Mouse (Mus musculus) layer of hippocampus, postnatal 10 days (tissue): ENCODE data around the gene Zdhhc17. TPM values are rescaled to one million over a fixed set of nuclear protein-coding genes. Genes with fewer than 3 reads are reported as not detected.
A peak's percentile ranks its signal among the peaks of the same experiment; 100 is the strongest.

Source experiments
- DNase-seq, 2 experiments: peaks; one replicate each; pipeline ENCODE4 v3.0.0; 2021; ENCODE audit warnings: low spot score in 2 of 2
- total RNA-seq, 2 experiments: library from RNA; stranded (reverse); gene quantifications; 2 replicates each; pipeline ENCODE4 v1.2.3; 2021

Zdhhc17 gene
- total RNA-seq, 2 experiments from 2014 or later, result 75.4 to 82.2 TPM

DNA sequence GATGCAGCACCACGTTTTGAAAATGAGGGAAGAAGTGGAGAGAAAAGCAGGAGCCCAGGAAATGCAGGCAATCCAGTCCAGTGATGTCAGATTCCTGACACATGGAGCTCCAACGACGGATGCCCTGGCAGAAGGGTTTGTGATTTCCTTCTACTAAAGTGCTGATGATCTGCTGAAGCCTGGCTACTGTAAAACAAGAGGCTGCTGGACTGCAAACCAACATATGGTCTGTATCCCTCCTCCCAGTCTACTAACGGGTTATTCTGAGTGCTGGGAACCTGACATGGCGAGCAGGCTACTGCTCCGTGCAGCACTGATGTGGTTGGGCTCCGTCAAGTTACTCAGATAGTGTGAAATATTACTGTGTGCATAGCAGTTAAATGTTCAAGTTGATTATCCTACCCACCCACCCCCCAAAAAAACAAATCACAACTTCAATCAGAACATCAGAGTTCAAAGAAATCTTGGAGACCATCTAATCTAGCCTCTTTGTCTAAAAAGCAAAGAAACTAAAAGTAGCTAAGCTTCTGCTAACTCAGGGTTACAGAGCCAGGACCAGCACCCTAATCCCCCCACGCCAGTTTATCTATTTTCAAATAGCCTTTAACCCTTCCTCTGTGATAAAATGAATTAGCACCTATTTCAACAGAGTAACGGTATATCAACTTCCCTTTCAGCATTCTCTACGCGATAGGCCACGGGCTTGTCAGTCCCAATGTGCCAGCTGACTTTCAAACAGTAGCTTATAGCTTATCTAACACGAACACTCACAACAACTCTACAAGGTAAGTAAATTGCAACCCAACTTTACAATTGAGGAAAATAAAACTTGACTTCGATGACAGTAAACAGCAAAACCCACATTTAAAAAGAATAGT is 4.1 kb downstream of the Zdhhc17 start:
- DNase-seq, result no peak

DNA sequence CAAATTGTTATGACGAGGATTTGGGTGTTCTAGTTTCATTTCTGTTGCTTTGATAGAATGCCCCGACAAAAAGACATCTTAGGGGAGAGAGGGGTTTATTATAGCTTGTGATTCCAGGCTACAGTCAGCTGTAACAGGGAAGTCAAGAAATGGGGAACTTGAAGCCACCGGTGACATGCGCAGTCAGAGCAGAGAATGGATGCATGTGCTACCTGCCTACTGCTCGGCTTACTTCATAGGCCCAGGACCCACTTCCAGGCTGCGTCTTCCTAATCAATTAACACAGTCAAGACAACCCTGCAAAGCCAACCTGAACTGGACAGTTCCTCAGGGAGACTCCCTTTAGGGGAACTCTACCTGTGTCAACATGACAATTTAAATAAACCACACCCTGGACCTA is 5.7 kb downstream of the Zdhhc17 start:
- DNase-seq, result no peak

DNA sequence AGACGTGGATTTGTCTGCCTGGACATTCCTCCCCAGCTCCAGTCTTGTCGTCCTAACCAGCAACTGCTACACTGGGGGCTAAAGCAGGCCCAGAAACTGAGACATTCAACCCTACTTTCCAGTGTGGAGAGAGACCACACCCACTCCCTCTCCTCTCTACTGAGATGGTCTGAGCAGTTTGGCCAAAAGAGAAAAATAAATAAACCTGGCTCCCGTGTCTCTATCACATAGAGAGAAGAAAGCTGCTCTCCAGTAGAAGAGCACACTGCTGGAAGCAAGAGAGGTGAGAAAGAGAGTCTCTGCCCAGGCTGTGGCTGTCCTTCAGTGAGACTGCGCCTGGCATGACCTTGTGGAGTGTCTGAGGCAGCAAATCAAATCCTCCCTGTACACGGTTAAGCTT is 10.7 kb downstream of the Zdhhc17 start:
- no peak for DNase-seq

DNA sequence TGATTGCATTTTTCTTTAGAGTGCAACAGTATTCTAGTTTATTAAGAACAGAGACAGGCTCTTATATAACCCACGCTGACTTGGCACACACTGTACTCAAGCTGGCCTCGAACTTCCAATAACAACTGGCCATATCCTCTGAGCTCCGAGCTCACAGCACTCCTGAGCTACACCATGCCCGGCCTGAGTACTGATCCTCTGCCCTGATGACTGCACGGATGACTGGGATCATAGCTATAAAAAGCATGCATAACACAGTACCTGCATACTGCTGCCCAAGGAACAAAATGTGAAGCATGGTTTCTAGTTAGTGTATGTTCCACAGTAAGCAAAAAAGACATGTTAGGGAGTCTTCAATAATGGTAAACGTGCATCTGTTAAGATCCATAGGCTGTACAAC is 12.8 kb downstream of the Zdhhc17 start:
- no peak for DNase-seq

DNA sequence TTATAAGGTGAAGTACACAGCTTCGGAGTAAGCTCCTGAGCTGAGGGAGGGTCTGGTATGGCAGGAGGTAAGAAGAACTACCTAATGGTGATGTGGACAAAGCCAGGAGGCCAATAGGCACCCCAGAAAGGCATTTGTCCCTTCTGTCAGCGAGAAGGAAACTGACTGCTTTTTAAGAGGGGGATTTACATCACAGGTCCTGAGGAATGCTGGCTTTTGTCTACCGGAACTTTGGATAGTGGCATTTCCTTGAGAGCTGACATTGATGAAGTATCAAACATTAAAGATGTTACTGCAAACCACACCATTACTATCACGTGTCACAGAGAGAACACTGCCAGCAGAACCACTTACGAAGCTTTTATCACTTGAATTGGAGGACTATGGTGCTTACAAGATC is 15.2 kb downstream of the Zdhhc17 start:
- DNase-seq, result no peak

DNA sequence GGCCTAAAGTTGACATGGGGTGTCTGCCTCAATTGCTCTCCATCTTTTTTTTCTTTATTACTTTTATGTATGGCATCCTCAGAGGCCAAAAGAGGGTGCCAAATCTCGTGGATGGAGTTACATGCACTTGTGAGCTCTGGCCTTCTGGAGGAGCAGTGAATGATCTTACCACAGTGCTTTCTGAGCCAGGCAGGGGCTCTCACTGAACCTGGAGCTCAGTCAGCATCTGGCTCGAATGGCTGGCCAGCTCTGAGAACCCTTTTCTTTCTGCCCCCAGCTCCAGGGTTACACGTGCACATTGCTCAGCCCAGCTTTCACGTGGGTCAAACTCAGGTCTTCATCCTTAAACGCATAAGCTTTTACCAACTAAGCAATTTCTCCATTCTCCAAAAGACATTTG is 16.7 kb downstream of the Zdhhc17 start:
- DNase-seq, result no peak

DNA sequence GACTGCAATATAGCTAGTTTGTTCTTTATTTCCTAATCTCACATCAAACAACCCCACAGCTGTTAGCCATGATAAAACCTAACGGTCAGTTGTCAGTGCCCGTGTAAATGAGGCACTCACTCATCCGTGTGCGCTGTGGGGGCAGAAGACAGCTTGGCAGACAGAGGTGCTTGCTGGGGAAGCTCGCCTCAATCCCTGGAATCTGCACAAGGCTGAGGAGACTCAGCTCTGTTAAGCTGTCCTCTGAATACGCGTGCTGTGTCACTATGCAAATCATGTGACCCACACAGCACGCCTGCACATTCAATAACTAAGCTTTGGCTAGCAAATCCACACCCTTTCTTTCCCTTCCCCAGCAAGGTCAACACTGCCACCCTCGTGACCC is 17.9 kb downstream of the Zdhhc17 start:
- DNase-seq, result no peak

DNA sequence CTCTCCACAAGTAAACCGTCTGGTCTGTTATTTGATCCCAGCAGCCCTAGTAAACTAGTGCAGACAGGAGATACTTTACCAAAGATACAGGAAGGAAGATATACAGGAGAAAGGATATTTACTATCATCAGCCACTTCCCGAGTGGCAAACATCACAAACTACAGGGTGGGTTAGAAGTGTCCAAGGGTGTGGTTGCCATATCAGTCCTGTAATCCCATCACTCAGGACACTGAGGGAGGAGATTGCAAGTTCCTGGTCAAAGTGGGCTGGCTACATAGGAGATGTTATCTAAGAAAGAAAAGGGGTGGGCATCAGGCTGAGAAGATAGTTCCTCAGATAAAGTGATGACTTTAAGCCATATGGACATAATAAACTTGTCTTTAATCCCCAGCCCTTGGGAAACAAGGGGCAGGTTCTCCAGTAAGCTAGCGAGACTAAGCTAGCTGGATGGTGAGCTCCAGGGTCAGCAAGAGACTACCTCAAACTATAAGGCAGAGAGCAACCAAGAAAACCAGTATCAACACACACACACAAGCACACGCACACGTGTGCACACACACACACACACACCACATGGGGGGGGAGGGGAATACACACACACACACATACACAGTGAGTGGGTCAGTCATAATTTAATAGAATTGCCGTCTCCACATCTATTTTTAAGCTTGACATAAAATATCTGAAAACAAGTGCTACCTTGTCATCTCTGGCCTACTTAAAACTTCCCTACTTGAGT is 18.5 kb downstream of the Zdhhc17 start:
- DNase-seq, result no peak

DNA sequence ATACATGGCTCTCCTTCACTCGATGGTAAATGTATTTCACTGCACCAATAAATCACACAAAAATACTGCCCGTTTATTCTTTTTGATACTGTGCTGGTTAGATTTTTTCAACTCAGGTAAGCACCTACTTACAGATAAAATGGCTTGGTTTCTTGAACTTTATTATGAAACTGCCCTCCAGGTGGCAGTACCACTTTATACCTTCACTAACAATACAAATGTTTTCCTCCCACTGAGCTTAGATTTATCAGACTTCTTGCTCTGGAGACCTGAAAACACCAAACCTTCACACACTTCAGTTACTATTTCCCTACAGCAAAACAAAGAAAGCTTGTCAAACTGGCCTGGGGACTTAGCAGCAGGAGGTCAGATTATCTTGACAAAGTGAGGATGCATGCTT is 20.2 kb downstream of the Zdhhc17 start:
- no peak for DNase-seq

DNA sequence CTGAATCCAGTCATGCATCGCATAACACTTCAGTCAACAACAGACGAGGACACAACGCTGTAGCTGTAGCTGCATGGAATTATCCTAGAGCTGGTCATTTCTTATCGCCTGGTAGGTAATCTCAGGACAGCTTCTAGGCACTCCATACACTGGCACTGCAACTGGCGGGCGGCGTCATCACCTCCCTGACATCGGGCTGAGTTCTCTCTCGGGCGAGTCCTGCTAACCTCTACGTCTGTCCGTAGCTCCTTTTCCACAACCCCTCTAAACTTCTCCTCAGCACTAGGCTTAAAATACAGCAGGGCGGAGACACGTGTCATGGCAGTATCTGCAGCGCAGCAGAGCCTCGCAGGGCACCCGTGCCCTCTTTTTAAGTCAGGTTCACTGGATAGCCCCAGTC is 23.3 kb downstream of the Zdhhc17 start:
- no peak for DNase-seq

DNA sequence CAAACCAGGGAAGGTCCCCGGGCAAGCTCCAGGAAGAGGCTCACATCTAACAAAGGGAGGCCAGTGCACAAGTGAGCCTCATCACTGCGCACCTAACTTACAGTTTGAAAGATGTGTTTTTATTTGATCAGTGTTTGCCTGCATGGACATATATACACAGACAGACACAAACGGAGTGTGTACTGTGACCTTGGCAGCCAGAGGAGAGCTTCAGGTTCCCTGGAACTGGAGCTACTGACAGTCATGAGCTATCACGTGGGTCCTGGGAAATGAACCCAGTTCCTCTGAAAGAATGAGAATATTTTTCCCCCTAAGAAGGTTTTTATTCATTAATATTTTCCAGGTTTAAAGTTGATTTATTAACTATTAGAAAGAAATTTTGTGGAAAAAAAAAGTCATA is 27.2 kb downstream of the Zdhhc17 start:
- no peak for DNase-seq

DNA sequence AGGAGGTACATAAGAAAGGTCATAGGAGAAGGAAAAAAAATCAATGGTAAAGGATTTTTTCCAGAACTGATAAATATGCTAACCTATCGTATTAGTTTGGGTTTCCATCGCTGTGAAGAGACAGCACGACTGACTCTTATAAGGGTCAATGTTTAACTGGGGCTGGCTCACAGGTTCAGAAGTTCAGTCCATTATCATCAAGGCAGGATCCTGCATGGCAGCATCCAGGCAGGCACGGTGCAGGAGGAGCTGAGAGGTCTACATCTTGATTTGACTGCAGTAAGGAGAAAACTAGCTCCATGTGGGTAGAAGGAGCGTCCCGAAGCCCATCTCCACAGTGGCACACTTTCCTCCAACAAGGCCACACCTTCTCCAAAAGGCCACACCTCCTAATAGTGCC is 29.5 kb downstream of the Zdhhc17 start:
- DNase-seq, result no peak

DNA sequence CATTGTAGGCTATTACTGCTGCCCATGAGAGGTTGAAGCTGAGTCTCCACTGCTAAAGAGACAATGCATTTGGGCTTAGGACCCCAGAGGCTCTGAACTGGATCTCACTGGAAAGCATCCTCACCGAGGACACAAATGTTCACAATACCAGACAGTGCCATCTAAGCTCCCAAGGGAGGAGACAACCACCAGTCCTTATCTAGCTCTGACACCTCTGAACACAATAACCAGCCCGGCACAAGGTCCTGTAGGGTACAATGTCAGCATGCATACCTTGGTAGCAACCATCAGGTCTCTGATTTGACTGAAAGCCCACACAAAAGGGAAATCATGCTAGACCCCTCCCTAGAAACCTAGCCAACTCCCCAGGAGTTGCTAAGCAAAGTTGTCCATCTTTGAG is 30.5 kb downstream of the Zdhhc17 start:
- DNase-seq, result no peak

DNA sequence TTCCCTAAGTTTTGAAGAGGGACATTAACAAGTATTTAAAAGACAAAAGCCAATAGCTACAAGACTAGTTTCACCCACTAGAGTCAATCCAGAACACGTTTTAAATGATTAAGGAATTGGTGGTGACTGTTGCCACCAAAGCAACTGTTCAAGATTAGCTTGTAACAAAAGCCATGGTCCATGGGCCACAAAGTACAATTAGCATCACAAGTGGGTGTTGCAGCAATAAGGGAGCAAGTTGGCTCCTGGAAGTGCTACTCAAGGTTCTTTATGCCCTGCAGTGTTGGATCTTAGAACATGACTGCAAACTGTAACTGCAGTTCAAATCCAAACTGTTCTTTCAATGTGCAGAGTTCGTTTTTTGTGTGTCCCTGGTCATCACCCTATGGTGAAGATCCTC is 32.6 kb downstream of the Zdhhc17 start:
- DNase-seq, result no peak

DNA sequence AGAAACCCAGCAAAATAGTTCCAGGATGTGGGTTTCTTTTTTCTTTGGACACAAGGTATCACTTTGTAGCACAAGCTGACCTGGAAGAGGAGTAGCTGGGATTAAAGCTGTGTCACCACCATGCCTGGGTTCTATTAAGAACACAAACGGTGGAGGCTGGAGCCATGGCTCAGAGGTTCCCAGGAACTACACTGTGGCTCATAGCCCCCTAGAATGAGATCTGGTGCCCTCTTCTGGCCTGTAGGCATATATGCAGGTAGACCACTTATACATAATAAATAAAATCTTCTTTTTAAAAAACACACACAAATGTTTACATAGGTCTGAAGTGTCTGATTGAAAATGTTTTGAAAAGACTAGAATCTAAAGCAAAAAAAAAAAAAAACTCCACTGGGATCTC is 33.9 kb downstream of the Zdhhc17 start:
- peak; percentile 18 to 51 for DNase-seq

DNA sequence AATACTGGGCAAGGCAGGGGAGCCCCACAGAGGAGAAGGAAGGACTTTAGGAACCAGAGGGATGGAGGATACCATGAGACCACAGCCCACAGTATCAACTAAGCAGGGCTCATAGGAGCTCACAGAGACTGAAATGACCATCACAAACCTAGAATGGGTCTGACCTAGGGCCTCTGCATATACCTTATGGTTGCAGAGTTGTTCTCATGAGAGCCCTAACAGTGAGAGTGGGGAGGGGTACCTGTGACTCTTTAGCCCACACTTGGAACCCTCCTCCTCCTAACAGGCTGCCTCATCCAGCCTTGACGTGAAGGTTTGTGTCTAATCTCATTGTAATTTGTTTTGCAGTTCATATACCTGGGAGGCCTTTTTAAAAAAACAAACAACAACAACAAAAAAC is 35.1 kb downstream of the Zdhhc17 start:
- DNase-seq, result no peak

DNA sequence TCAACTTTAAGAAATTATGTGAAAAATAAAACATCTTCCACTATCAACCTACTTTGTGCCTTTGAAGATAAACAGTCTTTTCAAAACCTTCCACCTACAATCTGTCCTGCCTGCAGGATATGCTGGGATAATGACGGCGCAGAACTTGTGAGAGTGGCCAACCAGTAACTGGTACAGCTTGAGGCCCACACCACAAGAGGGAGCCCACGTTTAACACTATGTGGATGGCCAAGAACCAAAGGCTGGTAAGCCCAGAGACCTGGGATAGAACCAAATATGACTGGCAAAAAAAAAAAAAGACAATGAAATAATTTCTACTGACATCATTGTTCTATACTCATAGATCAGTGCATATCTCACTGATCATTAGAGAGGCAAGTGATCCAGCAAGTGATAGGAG is 35.5 kb downstream of the Zdhhc17 start:
- DNase-seq, result peak; percentile 61 to 64

DNA sequence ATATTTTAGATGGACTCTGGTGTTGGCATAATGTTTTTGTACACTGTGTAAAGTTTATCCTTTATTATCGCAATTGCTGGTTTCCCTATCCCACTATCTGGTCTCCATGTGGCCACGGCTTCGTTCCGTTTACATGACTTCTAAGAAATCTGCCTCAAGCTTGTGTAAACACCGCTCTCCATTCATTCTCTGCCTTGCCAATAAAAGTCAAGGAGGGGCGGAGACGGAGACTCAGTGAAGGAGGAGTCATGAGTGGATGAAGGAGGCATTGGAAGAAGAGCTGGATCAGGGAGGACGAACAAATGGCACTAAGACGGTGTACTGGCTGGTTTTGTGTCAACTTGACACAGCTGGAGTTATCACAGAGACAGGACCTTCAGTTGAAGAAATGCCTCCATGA is 37.9 kb downstream of the Zdhhc17 start:
- DNase-seq, result no peak

DNA sequence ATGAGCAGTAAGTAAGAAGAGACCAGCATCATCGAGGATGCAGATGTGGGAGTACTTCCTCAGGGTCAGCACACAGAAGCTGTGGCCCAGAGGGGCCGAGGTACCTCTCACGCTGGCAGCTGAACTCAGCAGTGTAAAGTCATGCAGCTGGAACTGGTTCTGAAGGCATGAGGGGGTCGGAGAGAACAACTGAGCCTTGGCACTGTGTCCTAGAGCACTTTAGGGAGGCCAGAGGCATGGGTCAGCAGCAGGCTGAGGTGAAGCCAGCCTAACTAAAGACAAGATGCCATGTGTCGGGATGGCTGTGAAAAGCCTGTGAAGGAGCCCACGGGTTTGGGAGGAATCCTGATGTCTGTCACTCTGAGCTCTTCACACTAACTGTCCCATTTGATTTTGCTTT is 38.5 kb downstream of the Zdhhc17 start:
- DNase-seq, result no peak

DNA sequence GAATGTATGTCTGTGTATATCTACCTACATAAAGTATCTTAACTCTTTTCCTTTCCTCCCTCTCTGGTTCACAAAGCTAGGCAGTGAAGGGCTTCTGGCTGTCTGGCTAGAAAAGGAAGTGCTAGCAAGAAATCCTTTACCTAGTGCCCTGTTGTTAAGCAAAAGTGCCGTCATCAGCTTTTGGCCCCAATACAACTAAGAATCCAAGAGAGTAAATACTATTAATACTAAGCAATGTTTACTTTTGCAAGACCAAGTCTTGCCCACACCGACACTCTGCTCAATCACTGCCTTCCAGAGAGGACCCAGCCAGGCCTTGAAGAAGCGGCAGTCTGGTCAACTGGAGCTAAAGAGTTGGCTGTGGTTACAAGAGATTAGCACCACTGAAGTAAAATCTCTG is 38.9 kb downstream of the Zdhhc17 start:
- DNase-seq, result no peak

DNA sequence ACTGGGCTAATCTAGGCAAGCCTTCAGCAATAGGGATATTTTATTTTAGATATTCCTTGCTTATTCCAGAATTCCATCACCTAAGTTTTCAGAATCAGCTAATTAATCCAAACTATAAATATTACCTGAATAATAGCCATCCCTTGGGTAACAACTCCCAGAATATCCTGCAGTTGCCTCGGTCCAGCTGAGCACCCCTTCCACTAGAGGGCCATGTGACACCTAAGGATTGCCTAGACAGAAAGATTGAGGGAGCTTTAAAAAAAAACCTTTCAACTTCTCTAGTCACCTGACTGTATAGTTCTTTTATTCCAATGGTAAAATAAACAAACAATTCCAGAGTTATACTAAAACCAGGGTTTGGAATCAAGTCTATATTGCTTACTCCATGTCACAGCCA is 47.8 kb downstream of the Zdhhc17 start:
- no peak for DNase-seq

DNA sequence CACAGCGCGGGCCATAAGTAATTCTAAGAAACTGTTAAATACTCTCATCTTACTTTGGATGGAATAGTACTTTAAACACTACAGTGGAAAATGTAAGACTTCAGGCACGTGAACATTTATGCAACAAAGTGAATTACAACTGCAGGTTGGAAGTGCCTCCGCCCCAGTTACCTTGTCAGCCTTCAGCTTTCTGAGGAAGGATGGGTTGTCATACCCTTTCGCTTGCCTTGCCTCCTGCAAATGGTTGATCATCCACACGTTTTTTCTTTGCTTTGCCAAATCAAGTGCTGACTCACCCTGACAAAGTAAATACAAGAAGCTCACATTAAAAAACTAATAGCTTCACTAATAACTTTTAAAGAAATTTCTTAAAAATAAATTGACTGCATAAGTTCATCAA is 49.1 kb downstream of the Zdhhc17 start:
- no peak for DNase-seq

DNA sequence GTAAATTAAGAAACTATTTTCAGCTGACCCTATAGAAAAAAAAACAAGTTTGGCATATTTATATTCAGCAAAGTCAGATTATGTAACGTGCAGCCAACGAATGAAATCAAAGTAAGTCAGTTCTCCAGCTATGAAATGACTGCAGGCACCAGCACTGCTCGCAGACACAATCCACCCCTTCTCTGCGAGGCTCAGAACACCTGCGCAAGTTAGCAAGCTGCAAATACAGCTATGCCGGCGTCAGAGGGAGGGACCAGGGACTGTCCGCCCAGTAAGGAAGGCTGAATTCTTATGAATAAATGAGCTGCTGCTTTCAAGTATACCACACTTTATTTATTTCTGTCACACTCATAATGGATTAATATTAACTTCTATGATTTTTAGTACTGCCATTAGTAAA is 50.2 kb downstream of the Zdhhc17 start:
- no peak for DNase-seq
